Mouse (Mus musculus) ES-E14 (cell line): Measurements from ENCODE around the gene Rnase10.

Experiments used
- CHD2 ChIP-seq: IDR thresholded peaks from 2 replicates; pipeline ENCODE4 v1.6.1; 2014; ENCODE audit warnings: mild to moderate bottlenecking, low read depth, low read length, inconsistent platforms
- HCFC1 ChIP-seq: IDR thresholded peaks from 2 replicates; pipeline ENCODE4 v1.6.1; 2012; ENCODE audit warnings: low read length, inconsistent platforms, borderline replicate concordance; ENCODE audit not compliant: insufficient read depth
- MAFK ChIP-seq: IDR thresholded peaks from 2 replicates; pipeline ENCODE4 v1.6.1; 2014; ENCODE audit warnings: mild to moderate bottlenecking, low read depth, low read length, inconsistent platforms; ENCODE audit not compliant: insufficient read depth

GRCm38 (mm10) chr14:50979631-50980030, 27.9 kb upstream of the Rnase10 start:
- TF ChIP-seq MAFK: no peak
- TF ChIP-seq HCFC1: no peak
- no peak for TF ChIP-seq CHD2
